Mouse (Mus musculus) midbrain, embryonic 10.5 days (tissue): ENCODE data around the gene Stk39. TPM values are rescaled to one million over a fixed set of nuclear protein-coding genes. Genes with fewer than 3 reads are reported as not detected.
"Not testable (repeated sequence)": the region's sequence is repeated elsewhere in the genome, so short reads cannot be mapped to it uniquely, and the experiment has no call there.

Experiments
- DNase-seq: peaks from one replicate; pipeline ENCODE4 v3.0.0-alpha.2; 2017; ENCODE audit warnings: low spot score
- H3K27ac ChIP-seq: fragments of 300-500 bp; sonication (generic); replicated peaks from 2 replicates; pipeline ENCODE4 v1.5.1; 2016; ENCODE audit warnings: mild to moderate bottlenecking
- H3K27me3 ChIP-seq: fragments of 300-500 bp; sonication (generic); 2 replicates; pipeline ENCODE4 v1.6.1; 2016; ENCODE audit warnings: low read depth, mild to moderate bottlenecking; ENCODE audit not compliant: poor library complexity, severe bottlenecking
- H3K36me3 ChIP-seq: fragments of 300-500 bp; sonication (generic); 2 replicates; pipeline ENCODE4 v1.6.1; 2016; ENCODE audit warnings: mild to moderate bottlenecking, moderate library complexity
- H3K4me1 ChIP-seq: fragments of 300-500 bp; sonication (generic); 2 replicates; pipeline ENCODE4 v1.6.1; 2016
- H3K4me3 ChIP-seq: fragments of 300-500 bp; sonication (generic); 2 replicates; pipeline ENCODE4 v1.5.1; 2016; ENCODE audit warnings: mild to moderate bottlenecking, moderate library complexity
- H3K9me3 ChIP-seq: fragments of 300-500 bp; sonication (generic); replicated peaks from 2 replicates; pipeline ENCODE4 v1.6.1; 2016; ENCODE audit warnings: mild to moderate bottlenecking
- WGBS: fragments of 180-500 bp; shearing (Covaris S2); methylation state at CpG from one replicate; pipeline ENCODE4 v1.1.7; 2016; 5-methylcytosine and 5-hydroxymethylcytosine counted together
- polyA plus RNA-seq: library from polyadenylated mRNA; unstranded; fragments of >200 nt; fragmentation: Nextera tagmentation; extraction: Ambion mirVana; gene quantifications from 2 replicates; pipeline ENCODE4 v1.2.1, GENCODE M21; 2016

The Stk39 gene
- polyA plus RNA-seq, 1 experiment from 2014 or later, result 30.1 TPM

DNA sequence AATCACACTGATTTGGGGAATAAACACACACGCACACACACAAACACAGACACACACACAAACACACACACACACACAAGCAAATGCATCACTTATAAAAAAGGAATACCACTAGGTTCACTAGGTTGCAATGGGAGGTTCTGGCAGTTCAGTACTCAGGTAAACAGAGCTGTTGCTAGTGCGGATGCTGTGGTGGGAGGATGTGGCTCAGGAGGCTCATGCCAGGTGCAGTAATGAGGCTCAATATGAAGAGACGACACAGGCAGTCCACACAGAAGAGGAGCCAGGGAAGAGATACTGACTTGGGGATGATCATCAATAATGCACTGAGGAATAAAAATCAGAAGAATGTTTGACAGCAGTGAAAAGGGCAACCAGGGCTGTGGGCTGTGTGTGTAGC, 228.8 kb downstream of the Stk39 start:
- Histone ChIP-seq H3K27ac (no peak overlapping the region), H3K36me3 (peaks cover 23% of the 10 kb centered on the region), H3K4me3 (no peak overlapping the region), H3K27me3 (no peaks in the 10 kb centered on the region), H3K9me3 (no peaks in the 10 kb centered on the region), H3K4me1 (peaks cover 4% of the 10 kb centered on the region; the same call in 1 of the 2 replicates)
- 94% methylated on average over 3 of the region's 3 CpGs for WGBS
- DNase-seq, result no peak

DNA sequence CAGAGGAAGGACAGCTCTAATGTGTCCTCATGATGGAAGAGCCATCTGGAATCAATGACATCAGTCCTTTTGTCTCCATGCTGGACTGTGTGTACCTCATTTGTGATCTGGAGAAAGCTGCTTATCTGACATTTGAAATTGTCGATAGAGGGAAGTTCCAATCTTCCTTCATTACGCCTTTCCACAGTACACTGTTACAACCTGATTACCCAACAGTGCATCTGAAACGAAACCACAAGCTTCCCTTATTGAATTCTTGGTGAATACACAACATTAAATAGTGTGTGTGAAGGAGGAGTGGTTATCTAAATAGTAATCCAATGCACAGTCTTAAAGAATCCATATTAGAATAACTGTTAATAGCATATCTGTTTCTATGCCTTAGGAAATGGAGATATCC, 230.0 kb downstream of the Stk39 start:
- H3K27me3 ChIP-seq, result no peaks in the 10 kb centered on the region
- WGBS, result 92% methylated on average over 3 of the region's 3 CpGs

DNA sequence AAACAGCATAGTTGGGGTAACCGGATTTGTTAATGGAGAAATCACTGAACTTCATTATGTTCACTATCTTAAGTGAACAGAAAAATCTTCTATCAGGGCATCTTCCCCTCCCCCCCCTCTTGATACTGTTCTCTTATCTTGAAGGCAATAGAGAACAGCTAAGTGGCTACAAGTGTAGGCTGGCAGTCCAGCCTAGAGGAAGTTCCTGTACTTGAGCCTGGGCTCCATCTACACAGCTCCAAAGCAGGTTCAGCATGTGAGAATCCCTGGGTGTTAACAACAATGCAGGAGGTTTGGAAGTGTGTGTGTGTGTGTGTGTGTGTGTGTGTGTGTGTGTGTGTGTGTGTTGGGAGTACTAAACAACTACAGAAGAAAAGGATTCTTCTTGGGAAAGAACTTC, 230.4 kb downstream of the Stk39 start:
- no peak overlapping the region for H3K4me3 ChIP-seq
- peaks cover 4% of the 10 kb centered on the region; the same call in 1 of the 2 replicates for H3K4me1 ChIP-seq
- 100% methylated on average over 1 of the region's 1 CpGs for WGBS
- H3K9me3 ChIP-seq, result no peaks in the 10 kb centered on the region
- no peaks in the 10 kb centered on the region for H3K27me3 ChIP-seq
- peaks cover 14% of the 10 kb centered on the region for H3K36me3 ChIP-seq
- no peak for DNase-seq
- no peak overlapping the region for H3K27ac ChIP-seq

More for the DNA sequence above, 230.0 kb downstream of the Stk39 start:
- Histone ChIP-seq H3K27ac (no peak overlapping the region), H3K9me3 (no peaks in the 10 kb centered on the region), H3K4me3 (no peak overlapping the region), H3K36me3 (peaks cover 14% of the 10 kb centered on the region), H3K4me1 (peaks cover 4% of the 10 kb centered on the region; the same call in 1 of the 2 replicates)
- no peak for DNase-seq

DNA sequence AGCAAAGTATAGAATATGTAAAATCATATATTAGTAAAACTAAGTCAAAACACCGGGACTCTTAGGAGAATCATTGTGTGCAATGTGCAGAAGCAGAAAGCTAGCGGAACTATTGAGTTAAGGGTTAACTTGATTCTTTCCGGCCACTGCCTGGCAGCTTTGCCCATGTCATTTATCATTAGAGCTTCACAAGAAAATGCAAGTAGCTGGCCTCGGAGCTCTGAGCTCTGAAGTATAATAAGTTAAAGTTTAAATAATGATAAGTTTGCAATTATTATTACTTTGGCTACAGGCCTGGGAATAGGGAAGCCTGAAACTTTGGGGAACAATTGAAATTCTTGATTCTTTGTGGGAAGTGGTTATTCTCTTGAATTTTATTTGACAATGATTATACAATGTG, 232.7 kb downstream of the Stk39 start:
- peaks cover 11% of the 10 kb centered on the region for H3K4me1 ChIP-seq
- peaks cover 14% of the 10 kb centered on the region for H3K36me3 ChIP-seq
- DNase-seq, H3K4me3 ChIP-seq, H3K27ac ChIP-seq, H3K9me3 ChIP-seq, H3K27me3 ChIP-seq: not testable (repeated sequence)
- WGBS, result 66% methylated on average over 4 of the region's 4 CpGs

DNA sequence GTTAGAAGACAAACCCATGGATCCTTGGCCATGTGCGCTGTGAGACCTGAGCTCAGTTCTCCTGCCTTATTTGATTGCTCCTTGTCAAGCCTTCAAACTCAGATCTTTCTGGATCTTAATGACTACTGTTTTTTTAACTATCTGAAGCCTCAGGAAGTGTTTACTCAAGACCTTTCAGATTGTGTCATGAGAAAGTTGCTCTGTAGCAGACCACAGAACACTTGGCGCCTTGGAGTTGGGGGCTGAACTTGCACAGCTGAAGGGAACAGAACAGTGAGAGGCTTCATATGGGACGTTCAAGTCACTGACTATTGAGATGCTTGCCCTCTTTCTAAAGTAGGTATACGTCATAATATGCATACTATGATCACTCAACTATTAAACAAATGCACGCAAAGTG, 239.1 kb downstream of the Stk39 start:
- Histone ChIP-seq H3K4me3 (no peak overlapping the region), H3K36me3 (peaks cover 7% of the 10 kb centered on the region), H3K9me3 (no peaks in the 10 kb centered on the region), H3K4me1 (peaks cover 7% of the 10 kb centered on the region), H3K27ac (no peak overlapping the region), H3K27me3 (no peaks in the 10 kb centered on the region)
- 88% methylated on average over 5 of the region's 5 CpGs for WGBS
- no peak for DNase-seq

DNA sequence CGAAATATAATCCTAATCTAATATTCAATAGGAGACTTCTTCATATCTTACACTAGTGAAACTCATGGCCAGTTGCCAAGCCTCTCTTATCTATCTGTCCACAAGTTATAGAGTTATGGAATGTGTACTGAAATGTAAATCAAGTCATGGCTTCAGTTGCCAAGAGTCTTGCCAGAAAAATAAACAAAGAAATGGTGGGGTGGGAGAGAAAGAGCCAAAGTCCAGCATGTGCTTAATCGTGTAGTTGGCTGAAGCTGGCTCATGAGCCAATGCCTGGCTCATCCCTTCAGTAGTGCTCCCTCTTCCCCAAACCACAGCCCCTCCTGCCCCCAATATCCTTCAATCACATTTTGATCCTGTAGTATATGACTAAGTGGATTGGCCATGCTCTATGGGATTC, 242.2 kb downstream of the Stk39 start:
- no peak overlapping the region for H3K4me3 ChIP-seq
- DNase-seq, result no peak
- H3K27me3 ChIP-seq, result no peaks in the 10 kb centered on the region
- 93% methylated on average over 2 of the region's 2 CpGs for WGBS
- H3K36me3 ChIP-seq, result peaks cover 7% of the 10 kb centered on the region
- peaks cover 4% of the 10 kb centered on the region for H3K4me1 ChIP-seq
- no peak overlapping the region for H3K27ac ChIP-seq
- no peaks in the 10 kb centered on the region for H3K9me3 ChIP-seq

DNA sequence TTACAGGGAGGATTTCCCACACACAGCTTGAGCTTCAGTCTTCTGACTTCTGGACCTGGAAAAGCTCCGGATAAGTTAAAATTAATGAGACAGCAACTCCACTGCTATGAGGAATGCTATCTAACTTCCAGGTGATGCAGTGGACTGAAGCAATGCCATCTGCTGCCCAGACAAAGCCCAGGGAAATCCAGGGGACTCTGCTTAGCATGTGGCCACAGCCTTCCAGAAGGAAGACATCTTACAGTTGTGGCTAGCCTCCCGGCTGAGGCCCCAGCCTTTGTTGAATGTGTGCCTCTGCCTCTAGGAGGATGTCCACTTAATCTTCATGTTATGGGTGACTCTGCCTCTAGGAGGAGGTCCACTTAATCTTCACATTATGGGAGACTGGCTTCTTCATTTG, 243.0 kb downstream of the Stk39 start:
- Histone ChIP-seq H3K36me3 (peaks cover 7% of the 10 kb centered on the region), H3K27me3 (no peaks in the 10 kb centered on the region), H3K9me3 (no peaks in the 10 kb centered on the region), H3K27ac (no peak overlapping the region), H3K4me1 (no peaks in the 10 kb centered on the region), H3K4me3 (no peak overlapping the region)
- WGBS, result 83% methylated on average over 2 of the region's 2 CpGs
- no peak for DNase-seq

DNA sequence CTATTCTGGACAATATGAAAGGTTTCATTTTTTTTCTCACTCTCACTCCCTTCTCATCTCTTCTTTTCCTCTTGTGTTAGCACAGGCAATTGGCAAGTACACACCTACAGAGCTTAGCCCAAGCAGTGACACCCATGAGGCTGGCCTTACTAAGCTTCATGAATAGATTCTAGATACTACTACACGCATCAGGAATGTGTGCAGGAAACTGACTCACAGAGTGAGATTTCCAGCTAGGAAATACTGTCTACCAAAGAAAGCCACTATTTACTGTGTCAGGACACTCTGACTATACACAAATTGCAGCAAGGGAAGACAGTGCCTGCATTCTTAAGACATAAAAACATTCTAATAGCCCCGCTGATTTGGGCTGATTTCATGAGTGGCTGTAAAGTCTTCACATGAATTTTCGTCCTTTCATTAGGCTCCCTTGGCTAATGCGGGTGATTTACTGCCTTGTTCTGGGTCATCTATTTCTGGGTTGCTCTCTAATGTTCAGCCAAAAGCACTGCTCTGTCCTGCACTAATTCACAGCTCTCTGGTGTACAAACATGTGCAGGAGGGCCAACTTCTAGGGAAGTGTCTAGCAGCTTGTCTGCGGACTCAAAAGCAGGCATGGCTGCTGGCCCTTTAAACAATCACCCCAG, 249.7 kb downstream of the Stk39 start:
- no peaks in the 10 kb centered on the region for H3K9me3 ChIP-seq
- peaks cover 26% of the 10 kb centered on the region for H3K36me3 ChIP-seq
- no peaks in the 10 kb centered on the region for H3K4me1 ChIP-seq
- no peak overlapping the region for H3K4me3 ChIP-seq
- DNase-seq, result no peak
- H3K27ac ChIP-seq, result no peak overlapping the region
- 82% methylated on average over 5 of the region's 5 CpGs for WGBS
- no peaks in the 10 kb centered on the region for H3K27me3 ChIP-seq

DNA sequence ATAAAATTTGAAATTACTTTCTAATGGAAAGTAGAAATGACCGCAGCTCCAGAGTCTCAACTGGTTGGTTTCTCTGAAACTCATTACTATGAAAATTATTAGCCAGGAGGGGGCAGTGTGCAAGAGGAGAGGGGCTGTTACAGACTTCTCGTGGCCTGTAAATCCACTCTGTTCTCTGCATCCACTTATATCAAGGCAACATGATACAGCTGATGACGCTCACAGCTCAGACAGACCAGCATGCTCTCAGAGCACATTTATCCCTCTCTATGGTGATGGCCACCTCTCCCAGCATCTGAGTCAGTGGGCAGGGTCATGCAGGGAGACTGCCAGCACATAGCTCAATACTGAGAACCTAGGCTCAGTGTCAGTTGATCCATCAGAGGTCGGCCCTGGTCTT, 250.8 kb downstream of the Stk39 start:
- Histone ChIP-seq H3K27me3 (no peaks in the 10 kb centered on the region), H3K4me3 (no peak overlapping the region), H3K36me3 (peaks cover 26% of the 10 kb centered on the region), H3K9me3 (no peaks in the 10 kb centered on the region), H3K27ac (no peak overlapping the region), H3K4me1 (no peaks in the 10 kb centered on the region)
- DNase-seq, result no peak
- 76% methylated on average over 4 of the region's 4 CpGs for WGBS

DNA sequence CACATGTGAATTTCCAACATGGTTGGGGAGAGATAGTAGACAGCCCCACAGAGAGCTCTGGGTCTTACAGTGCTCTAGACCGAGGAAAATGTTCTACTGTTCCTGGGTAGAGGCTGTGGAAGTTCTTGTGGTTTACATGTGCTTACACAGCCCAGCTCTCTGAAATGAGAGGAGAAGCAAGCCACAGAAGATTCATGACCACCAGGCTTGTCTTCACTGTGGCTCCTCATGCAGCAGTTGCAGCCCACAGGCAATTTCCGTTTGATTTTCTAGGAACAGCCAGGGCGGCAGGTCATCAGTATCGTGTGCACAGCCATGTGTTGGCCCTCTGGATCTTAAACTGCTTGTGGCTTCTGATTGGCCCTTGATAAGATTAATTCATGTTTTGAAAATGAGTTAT, 252.2 kb downstream of the Stk39 start:
- 96% methylated on average over 4 of the region's 4 CpGs for WGBS
- no peak overlapping the region for H3K27ac ChIP-seq
- H3K4me3 ChIP-seq, result no peak overlapping the region
- H3K9me3 ChIP-seq, result no peaks in the 10 kb centered on the region
- peaks cover 26% of the 10 kb centered on the region for H3K36me3 ChIP-seq
- DNase-seq, result no peak
- no peaks in the 10 kb centered on the region for H3K27me3 ChIP-seq
- no peaks in the 10 kb centered on the region for H3K4me1 ChIP-seq

DNA sequence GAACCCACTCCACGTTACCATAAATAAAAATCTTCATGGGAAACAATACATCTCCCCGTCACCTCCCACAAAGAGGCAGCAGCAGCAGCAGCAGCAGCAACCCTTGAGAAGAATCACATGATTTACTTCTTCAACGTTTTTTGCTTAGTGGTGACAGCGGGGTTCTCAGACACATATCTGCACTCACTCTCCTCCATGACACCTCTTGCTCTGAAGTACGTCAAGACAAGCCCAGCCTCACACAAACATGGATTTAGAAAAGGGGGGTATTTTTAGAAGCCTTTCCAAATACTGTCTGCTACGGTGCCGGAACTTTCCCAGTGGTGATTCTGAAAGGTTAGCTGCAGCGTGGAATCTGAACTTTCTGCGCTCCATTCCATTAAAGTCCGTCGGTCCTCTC, 256.9 kb downstream of the Stk39 start:
- no peak for DNase-seq
- Histone ChIP-seq H3K4me3 (no peak overlapping the region), H3K9me3 (no peaks in the 10 kb centered on the region), H3K27ac (no peak overlapping the region), H3K27me3 (no peaks in the 10 kb centered on the region), H3K36me3 (peaks cover 24% of the 10 kb centered on the region), H3K4me1 (no peaks in the 10 kb centered on the region)
- WGBS, result 91% methylated on average over 11 of the region's 11 CpGs

DNA sequence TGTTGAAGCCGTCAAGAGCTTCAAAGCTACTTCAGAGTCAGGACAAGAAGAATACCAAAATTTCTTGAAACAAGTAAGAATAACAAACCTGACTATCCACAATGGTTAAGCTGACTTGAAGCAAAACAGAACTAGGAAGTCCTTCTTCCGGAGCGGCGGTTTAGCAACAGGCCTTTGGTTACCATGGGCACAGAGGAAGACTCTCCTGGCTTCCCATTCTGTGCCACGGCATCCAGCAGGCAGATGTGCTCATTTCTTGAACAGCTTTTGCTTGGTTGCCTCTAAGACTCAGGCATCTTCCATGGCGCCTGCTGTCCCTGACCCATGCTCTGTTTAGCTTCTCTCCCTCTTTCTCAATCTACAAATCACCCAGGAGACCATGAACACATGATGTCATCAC, 257.7 kb downstream of the Stk39 start:
- DNase-seq, result no peak
- H3K27ac ChIP-seq, result no peak overlapping the region
- WGBS, result 74% methylated on average over 6 of the region's 6 CpGs
- H3K27me3 ChIP-seq, result no peaks in the 10 kb centered on the region
- H3K4me3 ChIP-seq, result no peak overlapping the region
- peaks cover 24% of the 10 kb centered on the region for H3K36me3 ChIP-seq
- H3K4me1 ChIP-seq, result no peaks in the 10 kb centered on the region
- H3K9me3 ChIP-seq, result no peaks in the 10 kb centered on the region

DNA sequence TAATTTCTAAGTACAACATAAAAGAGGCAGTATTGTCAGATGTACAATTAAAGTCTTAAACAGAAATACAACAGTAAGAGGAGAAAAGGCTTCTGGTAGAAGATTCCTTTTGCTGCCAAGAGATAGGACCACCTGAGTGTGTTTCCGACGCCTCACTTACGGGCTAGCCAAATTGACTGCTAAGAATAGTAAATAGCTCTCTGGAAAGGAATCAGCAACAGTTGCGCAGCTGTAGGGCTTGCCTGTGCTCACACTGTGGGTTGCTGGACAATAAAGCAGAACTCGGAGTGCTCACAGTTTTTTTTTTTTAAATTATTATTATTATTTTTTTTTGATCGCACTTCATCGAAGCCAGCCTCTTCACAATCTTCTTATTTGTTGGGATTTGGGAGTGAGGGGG, 260.6 kb downstream of the Stk39 start:
- H3K4me3 ChIP-seq, result no peak overlapping the region
- 96% methylated on average over 7 of the region's 7 CpGs for WGBS
- peaks cover 15% of the 10 kb centered on the region for H3K36me3 ChIP-seq
- no peak for DNase-seq
- H3K4me1 ChIP-seq, result no peaks in the 10 kb centered on the region
- H3K9me3 ChIP-seq, result no peaks in the 10 kb centered on the region
- H3K27me3 ChIP-seq, result no peaks in the 10 kb centered on the region
- no peak overlapping the region for H3K27ac ChIP-seq

DNA sequence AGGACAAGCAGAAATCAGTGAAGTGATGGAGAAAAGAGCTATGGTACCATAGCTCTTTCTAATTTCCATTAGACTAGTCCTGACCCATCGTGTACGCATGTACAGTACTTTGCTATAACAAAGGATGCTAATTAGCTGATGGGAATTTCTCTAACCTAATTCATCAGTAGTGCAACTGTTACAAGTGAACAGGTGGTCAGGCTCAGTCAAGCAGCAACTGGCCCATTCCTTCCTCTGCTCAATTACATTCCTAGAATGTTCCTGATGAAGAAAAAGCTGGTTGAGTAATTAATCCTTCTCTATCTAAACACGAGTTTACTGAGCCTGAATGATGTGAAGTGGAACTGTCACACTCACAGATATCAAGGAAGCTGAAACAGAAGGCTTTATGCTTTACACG, 275.8 kb downstream of the Stk39 start:
- no peaks in the 10 kb centered on the region for H3K36me3 ChIP-seq
- peaks cover 5% of the 10 kb centered on the region; the same call in 1 of the 2 replicates for H3K4me1 ChIP-seq
- DNase-seq, result no peak
- 76% methylated on average over 4 of the region's 4 CpGs for WGBS
- no peak overlapping the region for H3K27ac ChIP-seq
- H3K4me3 ChIP-seq, result no peak overlapping the region
- no peaks in the 10 kb centered on the region for H3K9me3 ChIP-seq
- no peaks in the 10 kb centered on the region for H3K27me3 ChIP-seq
